Mouse (Mus musculus) heart, embryonic 12.5 days (tissue): ENCODE results near the gene Pip5k1b. TPM values are rescaled to one million over a fixed set of nuclear protein-coding genes. Genes with fewer than 3 reads are reported as not detected.

Experiments
- ATAC-seq: fragments of 200-750 bp; cut with Nextera tagmentation; 2 replicates; pipeline ENCODE4 v1.8.0; 2017; ENCODE audit warnings: moderate TSS enrichment, moderate library complexity; ENCODE audit not compliant: insufficient number of reproducible peaks, low FRiP score
- H3K27ac ChIP-seq: fragments of 300-500 bp; sonication (generic); 2 replicates; pipeline ENCODE4 v1.5.1; 2016; ENCODE audit warnings: mild to moderate bottlenecking, moderate library complexity; ENCODE audit not compliant: poor library complexity, severe bottlenecking
- H3K27me3 ChIP-seq: fragments of 300-500 bp; sonication (generic); replicated peaks from 2 replicates; pipeline ENCODE4 v1.6.1; 2016; ENCODE audit warnings: mild to moderate bottlenecking, moderate library complexity
- H3K36me3 ChIP-seq: fragments of 300-500 bp; sonication (generic); 2 replicates; pipeline ENCODE4 v1.6.1; 2016; ENCODE audit warnings: mild to moderate bottlenecking, moderate library complexity
- H3K4me1 ChIP-seq: fragments of 300-500 bp; sonication (generic); replicated peaks from 2 replicates; pipeline ENCODE4 v1.6.1; 2016; ENCODE audit warnings: mild to moderate bottlenecking
- H3K4me2 ChIP-seq: fragments of 300-500 bp; sonication (generic); 2 replicates; pipeline ENCODE4 v1.6.1; 2016; ENCODE audit warnings: mild to moderate bottlenecking, moderate library complexity
- H3K4me3 ChIP-seq: fragments of 300-500 bp; sonication (generic); 2 replicates; pipeline ENCODE4 v1.5.1; 2016; ENCODE audit warnings: mild to moderate bottlenecking
- H3K9ac ChIP-seq: fragments of 300-500 bp; sonication (generic); 2 replicates; pipeline ENCODE4 v1.6.1; 2016; ENCODE audit warnings: mild to moderate bottlenecking, moderate library complexity
- H3K9me3 ChIP-seq: fragments of 300-500 bp; sonication (generic); replicated peaks from 2 replicates; pipeline ENCODE4 v1.6.1; 2016; ENCODE audit warnings: mild to moderate bottlenecking, moderate library complexity
- WGBS: fragments of 180-500 bp; shearing (Covaris S2); methylation state at CpG from one replicate; pipeline ENCODE4 v1.1.7; 2016; 5-methylcytosine and 5-hydroxymethylcytosine counted together
- polyA plus RNA-seq: library from polyadenylated mRNA; unstranded; fragments of >200 nt; fragmentation: Nextera tagmentation; extraction: Ambion mirVana; gene quantifications from 2 replicates; pipeline ENCODE4 v1.2.1, GENCODE M21; 2016

Pip5k1b gene
- polyA plus RNA-seq, 1 experiment from 2014 or later = 9.4 TPM

- Histone ChIP-seq H3K9ac (no peak overlapping the region), H3K27ac (no peak overlapping the region), H3K4me3 (no peak overlapping the region), H3K27me3 (no peaks in the 10 kb centered on the region), H3K4me2 (no peak overlapping the region), H3K4me1 (0 out of 2 replicates have a peak, but pooled peaks cover 2% of the 10 kb centered on the region), H3K9me3 (no peaks in the 10 kb centered on the region), H3K36me3 (peaks cover 66% of the 10 kb centered on the region)
- no peak for ATAC-seq
- 80% methylated on average over 7 of the region's 7 CpGs for WGBS
Measured at GRCm38 (mm10) chr19:24266046-24266830, 289.4 kb downstream of the Pip5k1b start.

DNA sequence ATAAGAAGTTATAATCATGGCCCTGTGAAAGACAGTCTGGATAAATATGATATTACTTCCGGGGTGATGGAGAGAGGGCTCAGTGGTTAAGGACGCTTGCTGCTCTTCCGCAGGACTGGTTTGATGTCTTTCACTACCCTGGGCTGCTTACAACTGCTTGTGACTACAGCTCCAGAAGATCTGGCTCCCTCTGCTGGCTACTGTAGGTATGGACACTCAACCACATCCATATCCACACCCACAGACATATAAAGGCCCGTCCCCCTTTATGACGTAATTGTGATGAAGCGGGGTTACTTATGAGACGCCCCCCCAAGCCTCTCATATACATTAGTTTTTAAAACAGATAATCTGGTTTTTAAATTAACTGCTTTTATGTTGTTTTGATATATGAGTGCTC, 290.7 kb downstream of the Pip5k1b start:
- WGBS = 52% methylated on average over 7 of the region's 7 CpGs
- no peak overlapping the region for H3K4me3 ChIP-seq
- peaks cover 4% of the 10 kb centered on the region for H3K4me1 ChIP-seq
- H3K36me3 ChIP-seq = peaks cover 70% of the 10 kb centered on the region
- no peaks in the 10 kb centered on the region for H3K9me3 ChIP-seq
- no peaks in the 10 kb centered on the region for H3K27me3 ChIP-seq
- no peak overlapping the region for H3K9ac ChIP-seq
- no peak overlapping the region for H3K27ac ChIP-seq
- H3K4me2 ChIP-seq = no peak overlapping the region
- peak; percentile 29; the same call in 1 of the 2 replicates for ATAC-seq

GRCm38 (mm10) chr19:24262736-24263135, 292.9 kb downstream of the Pip5k1b start:
- Histone ChIP-seq H3K9ac (no peak overlapping the region), H3K4me1 (peaks cover 18% of the 10 kb centered on the region), H3K27me3 (no peaks in the 10 kb centered on the region), H3K4me3 (no peak overlapping the region), H3K9me3 (no peaks in the 10 kb centered on the region), H3K36me3 (peaks cover 57% of the 10 kb centered on the region), H3K27ac (no peak overlapping the region), H3K4me2 (no peak overlapping the region)
- no peak for ATAC-seq
- WGBS = 88% methylated on average over 14 of the region's 14 CpGs

- 66% methylated on average over 12 of the region's 12 CpGs for WGBS
- Histone ChIP-seq H3K27me3 (no peaks in the 10 kb centered on the region), H3K4me2 (no peak overlapping the region), H3K9ac (no peak overlapping the region), H3K4me1 (peaks cover 18% of the 10 kb centered on the region), H3K36me3 (peaks cover 31% of the 10 kb centered on the region), H3K27ac (peak overlapping the region; percentile 38; the same call in 1 of the 2 replicates), H3K9me3 (no peaks in the 10 kb centered on the region), H3K4me3 (no peak overlapping the region)
- 0 out of 2 replicates have a peak, but pooled peaks have one; percentile 22 for ATAC-seq
Measured at GRCm38 (mm10) chr19:24259390-24260351, 296.0 kb downstream of the Pip5k1b start.

DNA sequence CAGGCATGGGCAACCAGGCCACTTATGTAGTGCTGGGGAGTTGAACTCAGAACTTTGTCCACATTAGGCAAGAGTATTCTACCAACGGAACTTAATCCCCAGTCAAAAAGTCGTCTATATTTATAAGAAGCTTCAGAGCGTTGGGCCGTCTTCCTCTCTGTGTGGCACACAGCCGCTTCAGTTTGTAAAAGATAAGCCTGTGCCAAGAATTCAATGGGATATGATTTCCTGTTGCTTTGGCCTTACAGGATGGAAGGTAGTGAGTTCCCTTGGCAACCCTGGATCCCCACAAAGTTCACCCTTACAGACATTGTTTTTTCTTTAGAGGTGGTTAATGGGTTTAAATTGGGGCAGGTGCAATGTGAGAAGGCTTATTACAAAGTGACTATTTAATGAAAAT, 297.3 kb downstream of the Pip5k1b start:
- H3K9me3 ChIP-seq = no peaks in the 10 kb centered on the region
- no peaks in the 10 kb centered on the region for H3K27me3 ChIP-seq
- no peak overlapping the region for H3K4me2 ChIP-seq
- peaks cover 21% of the 10 kb centered on the region for H3K36me3 ChIP-seq
- peaks cover 24% of the 10 kb centered on the region for H3K4me1 ChIP-seq
- H3K27ac ChIP-seq = peak overlapping the region; percentile 38
- H3K4me3 ChIP-seq = no peak overlapping the region
- ATAC-seq = 0 out of 2 replicates have a peak, but pooled peaks have one; percentile 13
- H3K9ac ChIP-seq = no peak overlapping the region
- WGBS = 26% methylated on average over 5 of the region's 5 CpGs

DNA sequence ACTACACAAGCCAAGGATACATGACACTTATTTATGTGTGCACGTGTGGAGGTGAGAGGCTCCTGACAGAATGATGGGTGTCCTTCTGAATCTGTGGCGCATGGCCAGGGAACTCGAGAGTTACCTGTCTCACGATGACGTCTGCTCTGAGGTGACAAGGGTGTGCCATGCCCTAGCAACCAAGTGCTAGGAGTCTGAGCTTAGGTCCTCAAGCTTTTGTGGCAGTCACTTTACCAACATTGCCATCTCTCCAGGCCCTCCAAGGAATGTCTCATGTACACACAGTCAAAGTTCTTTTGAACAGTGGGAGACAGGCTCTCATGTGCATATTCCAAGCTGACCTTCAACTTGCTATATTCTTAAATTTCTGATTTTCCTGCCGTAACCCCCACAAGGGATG, 297.7 kb downstream of the Pip5k1b start:
- 88% methylated on average over 6 of the region's 6 CpGs for WGBS
- no peak for ATAC-seq
- Histone ChIP-seq H3K27me3 (no peaks in the 10 kb centered on the region), H3K27ac (peak overlapping the region; percentile 38), H3K4me2 (no peak overlapping the region), H3K4me3 (no peak overlapping the region), H3K36me3 (peaks cover 19% of the 10 kb centered on the region), H3K9me3 (no peaks in the 10 kb centered on the region), H3K9ac (no peak overlapping the region), H3K4me1 (peaks cover 24% of the 10 kb centered on the region)

GRCm38 (mm10) chr19:24253657-24254260, 301.9 kb downstream of the Pip5k1b start:
- Histone ChIP-seq H3K36me3 (no peaks in the 10 kb centered on the region), H3K9ac (0 out of 2 replicates have a peak overlapping the region, but pooled peaks have one; percentile 44), H3K9me3 (no peaks in the 10 kb centered on the region), H3K4me3 (no peak overlapping the region), H3K27me3 (no peaks in the 10 kb centered on the region), H3K4me2 (no peak overlapping the region), H3K4me1 (peaks cover 35% of the 10 kb centered on the region), H3K27ac (no peak overlapping the region)
- ATAC-seq = no peak
- 28% methylated on average over 9 of the region's 9 CpGs for WGBS

DNA sequence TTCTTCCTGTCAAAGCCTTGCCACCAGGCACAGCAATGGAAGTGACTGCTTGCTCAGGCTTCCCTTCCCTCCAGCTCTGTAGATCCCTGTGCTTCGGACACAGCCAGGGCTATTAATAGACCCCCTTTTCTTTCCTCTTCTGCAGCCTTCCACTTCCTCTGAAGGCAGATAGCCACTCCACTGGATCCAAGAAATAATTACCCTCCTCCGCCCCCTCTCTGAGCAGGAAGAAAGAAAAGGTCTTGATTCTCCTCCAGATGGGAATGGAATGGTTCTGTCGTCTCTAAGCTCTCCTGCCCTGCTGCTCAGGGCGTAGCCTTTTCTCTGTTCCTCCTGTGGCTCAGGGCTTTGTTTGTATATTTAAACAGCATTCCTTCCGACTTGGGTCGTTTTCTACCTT, 303.8 kb downstream of the Pip5k1b start:
- no peaks in the 10 kb centered on the region for H3K9me3 ChIP-seq
- peak overlapping the region; percentile 73 for H3K27ac ChIP-seq
- ATAC-seq = peak; percentile 85
- no peaks in the 10 kb centered on the region for H3K27me3 ChIP-seq
- peaks cover 29% of the 10 kb centered on the region for H3K4me1 ChIP-seq
- 16% methylated on average over 6 of the region's 6 CpGs for WGBS
- no peaks in the 10 kb centered on the region for H3K36me3 ChIP-seq
- H3K4me3 ChIP-seq = no peak overlapping the region
- H3K9ac ChIP-seq = 0 out of 2 replicates have a peak overlapping the region, but pooled peaks have one; percentile 11
- H3K4me2 ChIP-seq = peak overlapping the region; percentile 44

Other genes starting within 250 kb of the Pip5k1b start
- gene Fam122a, start 78.5 kb downstream of the Pip5k1b start, polyA plus RNA-seq = 53.4 and 56.1 TPM in 2 replicates
- 3.8 and 4.5 TPM in 2 replicates for gene Tmem252, start 118.1 kb upstream of the Pip5k1b start, polyA plus RNA-seq